Mouse (Mus musculus) intestine, postnatal 0 days (tissue): ENCODE data around the gene 4933400A11Rik. TPM values are rescaled to one million over a fixed set of nuclear protein-coding genes. Genes with fewer than 3 reads are reported as not detected.

Experiments used
- ATAC-seq: fragments of 200-750 bp; cut with Nextera tagmentation; 2 replicates; pipeline ENCODE4 v1.8.0; 2017; ENCODE audit warnings: mild to moderate bottlenecking, moderate TSS enrichment, moderate library complexity
- H3K27ac ChIP-seq: fragments of 300-500 bp; sonication (generic); 2 replicates; pipeline ENCODE4 v1.5.1; 2014; ENCODE audit warnings: mild to moderate bottlenecking, low read depth, low read length, moderate library complexity
- H3K27me3 ChIP-seq: fragments of 300-500 bp; sonication (generic); replicated peaks from 2 replicates; pipeline ENCODE4 v1.6.1; 2014; ENCODE audit warnings: low read length, mixed read lengths; ENCODE audit not compliant: control insufficient read depth, insufficient read depth
- H3K36me3 ChIP-seq: fragments of 300-500 bp; sonication (generic); 2 replicates; pipeline ENCODE4 v1.6.1; 2014; ENCODE audit warnings: mild to moderate bottlenecking, moderate library complexity; ENCODE audit not compliant: control insufficient read depth, insufficient read depth
- H3K4me1 ChIP-seq: fragments of 300-500 bp; sonication (generic); replicated peaks from 2 replicates; pipeline ENCODE4 v1.6.1; 2014; ENCODE audit warnings: antibody characterized with exemption, low read length, mixed read lengths; ENCODE audit not compliant: control insufficient read depth, insufficient read depth
- H3K4me2 ChIP-seq: fragments of 300-500 bp; sonication (generic); replicated peaks from 2 replicates; pipeline ENCODE4 v1.6.1; 2014; ENCODE audit warnings: low read depth, mild to moderate bottlenecking, moderate library complexity
- H3K4me3 ChIP-seq: fragments of 300-500 bp; sonication (generic); 2 replicates; pipeline ENCODE4 v1.5.1; 2014; ENCODE audit warnings: low read depth, low read length
- H3K9ac ChIP-seq: fragments of 300-500 bp; sonication (generic); 2 replicates; pipeline ENCODE4 v1.6.1; 2014; ENCODE audit warnings: mild to moderate bottlenecking, low read depth, low read length
- H3K9me3 ChIP-seq: fragments of 300-500 bp; sonication (generic); 2 replicates; pipeline ENCODE4 v1.6.1; 2016; ENCODE audit warnings: mixed run types; ENCODE audit not compliant: control insufficient read depth
- CTCF ChIP-seq: sonication (generic); IDR thresholded peaks from 2 replicates; pipeline ENCODE4 v1.5.1; 2016; ENCODE audit warnings: low read depth, mild to moderate bottlenecking, control low read depth, antibody characterized with exemption, moderate library complexity
- WGBS: fragments of 180-500 bp; shearing (Covaris S2); extraction: QIAGEN DNeasy Blood & Tissue Kit; methylation state at CpG from one replicate; pipeline ENCODE4 v1.1.7; 2014; 5-methylcytosine and 5-hydroxymethylcytosine counted together
- polyA plus RNA-seq: library from polyadenylated mRNA; unstranded; fragments of >200 nt; fragmentation: Nextera tagmentation; extraction: Ambion mirVana; gene quantifications from 2 replicates; pipeline ENCODE4 v1.2.1, GENCODE M21; 2015

The 4933400A11Rik gene
- polyA plus RNA-seq: not detected in 2 replicates

DNA sequence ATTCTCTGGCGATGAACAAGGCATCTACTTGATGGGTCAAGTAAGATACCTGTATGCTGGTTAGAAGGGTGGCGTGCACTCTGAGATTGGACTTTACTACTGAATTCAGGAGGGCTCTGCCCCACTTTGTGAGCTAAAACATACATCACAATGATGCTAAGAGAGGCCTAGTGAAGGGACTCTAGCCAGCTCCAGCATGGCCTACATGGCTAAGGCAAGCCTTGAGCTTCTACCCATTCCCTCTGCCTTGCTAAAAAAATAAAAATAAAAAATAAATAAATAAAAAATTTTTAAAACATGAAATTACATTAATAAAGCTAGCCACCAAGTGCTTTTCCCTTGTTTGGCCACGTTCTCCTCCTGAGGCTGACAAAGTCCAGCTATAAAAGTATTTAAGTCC lies at the start of gene 4933400A11Rik:
4933400A11Rik (minus strand) TSS at position 101 of the 400 bp plus-strand sequence.
- TF ChIP-seq CTCF: no peak
- Histone ChIP-seq H3K9ac (no peak within 1 kb of the TSS), H3K27me3 (no peaks in the 10 kb centered on the region), H3K36me3 (no peaks in the 10 kb centered on the region), H3K27ac (no peak within 1 kb of the TSS), H3K4me2 (no peak within 1 kb of the TSS), H3K4me1 (no peaks in the 10 kb centered on the region), H3K4me3 (no peak within 1 kb of the TSS), H3K9me3 (no peaks in the 10 kb centered on the region)
- ATAC-seq: no peak
- 85% methylated on average over 3 of the region's 3 CpGs for WGBS

- TF ChIP-seq CTCF: no peak
- 53% methylated on average over 5 of the region's 5 CpGs for WGBS
- Histone ChIP-seq H3K9ac (no peak overlapping the region), H3K4me2 (no peak overlapping the region), H3K27me3 (0 out of 2 replicates have a peak, but pooled peaks cover 3% of the 10 kb centered on the region), H3K27ac (no peak overlapping the region), H3K9me3 (no peaks in the 10 kb centered on the region), H3K36me3 (no peaks in the 10 kb centered on the region), H3K4me3 (no peak overlapping the region), H3K4me1 (no peaks in the 10 kb centered on the region)
- ATAC-seq: no peak
Measured at GRCm38 (mm10) chrX:169828136-169828535, 48.7 kb upstream of the 4933400A11Rik start.

GRCm38 (mm10) chrX:169827720-169828119 lies 48.3 kb upstream of the 4933400A11Rik start:
- Histone ChIP-seq H3K27me3 (0 out of 2 replicates have a peak, but pooled peaks cover 4% of the 10 kb centered on the region), H3K9me3 (no peaks in the 10 kb centered on the region), H3K4me1 (no peaks in the 10 kb centered on the region), H3K27ac (no peak overlapping the region), H3K36me3 (no peaks in the 10 kb centered on the region), H3K4me3 (no peak overlapping the region), H3K9ac (no peak overlapping the region), H3K4me2 (no peak overlapping the region)
- no peak for ATAC-seq
- no peak for TF ChIP-seq CTCF
- WGBS: 51% methylated on average over 7 of the region's 7 CpGs

- Histone ChIP-seq H3K4me2 (no peak overlapping the region), H3K27me3 (0 out of 2 replicates have a peak, but pooled peaks cover 4% of the 10 kb centered on the region), H3K4me3 (no peak overlapping the region), H3K9me3 (no peaks in the 10 kb centered on the region), H3K27ac (no peak overlapping the region), H3K4me1 (no peaks in the 10 kb centered on the region), H3K36me3 (no peaks in the 10 kb centered on the region), H3K9ac (no peak overlapping the region)
- no peak for TF ChIP-seq CTCF
- 79% methylated on average over 10 of the region's 10 CpGs for WGBS
- ATAC-seq: no peak
Measured at GRCm38 (mm10) chrX:169826947-169827346, 47.5 kb upstream of the 4933400A11Rik start.

- Histone ChIP-seq H3K4me3 (no peak overlapping the region), H3K36me3 (no peaks in the 10 kb centered on the region), H3K4me1 (no peaks in the 10 kb centered on the region), H3K4me2 (no peak overlapping the region), H3K27ac (no peak overlapping the region), H3K27me3 (no peaks in the 10 kb centered on the region), H3K9ac (no peak overlapping the region), H3K9me3 (no peaks in the 10 kb centered on the region)
- no peak for TF ChIP-seq CTCF
- WGBS: 58% methylated on average over 1 of the region's 1 CpGs
- no peak for ATAC-seq
Measured at GRCm38 (mm10) chrX:169813673-169814072, 34.2 kb upstream of the 4933400A11Rik start.

DNA sequence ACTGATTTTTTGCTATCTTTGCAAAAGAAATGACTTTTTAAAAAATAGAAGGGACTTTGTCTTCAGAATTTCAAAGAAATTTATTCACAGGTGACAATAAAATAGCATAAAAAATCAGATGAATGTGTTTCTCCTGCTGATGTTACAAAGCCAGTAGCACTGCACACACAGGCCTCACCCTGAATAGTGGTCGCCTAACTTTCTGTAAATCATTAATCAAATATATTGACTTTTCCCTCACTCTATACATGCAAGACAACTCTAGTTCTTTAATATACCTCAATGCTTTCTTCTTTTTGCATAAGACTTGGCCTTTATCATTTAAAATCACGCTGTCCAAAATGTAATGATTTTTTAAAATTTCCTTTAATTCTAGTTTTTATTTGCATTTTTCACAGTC lies 32.3 kb upstream of the 4933400A11Rik start:
- 52% methylated on average over 2 of the region's 2 CpGs for WGBS
- Histone ChIP-seq H3K27me3 (no peaks in the 10 kb centered on the region), H3K9me3 (no peaks in the 10 kb centered on the region), H3K27ac (no peak overlapping the region), H3K4me2 (no peak overlapping the region), H3K4me1 (no peaks in the 10 kb centered on the region), H3K9ac (no peak overlapping the region), H3K4me3 (no peak overlapping the region), H3K36me3 (no peaks in the 10 kb centered on the region)
- no peak for ATAC-seq
- TF ChIP-seq CTCF: no peak

- ATAC-seq: no peak
- no peaks in the 10 kb centered on the region for H3K9me3 ChIP-seq
- H3K9ac ChIP-seq: no peak overlapping the region
- no peaks in the 10 kb centered on the region for H3K4me1 ChIP-seq
- H3K27ac ChIP-seq: no peak overlapping the region
- 54% methylated on average over 5 of the region's 5 CpGs for WGBS
- no peak overlapping the region for H3K4me3 ChIP-seq
- H3K4me2 ChIP-seq: no peak overlapping the region
- H3K27me3 ChIP-seq: no peaks in the 10 kb centered on the region
- no peak for TF ChIP-seq CTCF
- no peaks in the 10 kb centered on the region for H3K36me3 ChIP-seq
Measured at GRCm38 (mm10) chrX:169811318-169811717, 31.9 kb upstream of the 4933400A11Rik start.
